Mouse (Mus musculus): ENCODE results near the gene Gpr83.
A peak's percentile ranks its signal among the peaks of the same experiment; 100 is the strongest.

- TF ChIP-seq CTCF (IDR thresholded peaks at IDR 0.05; ENCODE audit: low read depth) = peak; percentile 50
- no peak for TF ChIP-seq EP300 (IDR thresholded peaks at IDR 0.05; ENCODE audit: low read depth)
Measured at GRCm38 (mm10) chr9:14894628-14895027, 34.6 kb downstream of the Gpr83 start.
